Mouse (Mus musculus) megakaryocyte, embryonic 14.5 days (primary cell): Measurements from ENCODE around the gene Krtap4-2.

ENCODE experiments used
- FLI1 ChIP-seq: IDR thresholded peaks from 2 replicates; pipeline ENCODE4 v1.6.1; 2012; ENCODE audit warnings: low read length, inconsistent platforms, mixed read lengths
- GATA1 ChIP-seq: IDR thresholded peaks from 3 replicates; pipeline ENCODE4 v1.6.1; 2012; ENCODE audit warnings: mixed read lengths, low read length, inconsistent platforms, borderline replicate concordance

GRCm38 (mm10) chr11:99634653-99635134 lies at the start of gene Krtap4-2:
- TF ChIP-seq GATA1 (no peak), FLI1 (no peak)
